Mouse (Mus musculus): ENCODE data around the gene Ralgps1.
"Not testable (repeated sequence)": the region's sequence is repeated elsewhere in the genome, so short reads cannot be mapped to it uniquely, and the experiment has no call there.

Ralgps1 gene

GRCm38 (mm10) chr2:33129696-33130095 is 241.6 kb downstream of the Ralgps1 start:
- no peak for DNase-seq

- no peak for DNase-seq
Observed at GRCm38 (mm10) chr2:33129005-33129404, 242.3 kb downstream of the Ralgps1 start.

- DNase-seq: no peak
Observed at GRCm38 (mm10) chr2:33127271-33127670, 244.0 kb downstream of the Ralgps1 start.

GRCm38 (mm10) chr2:33122856-33123255 is 248.4 kb downstream of the Ralgps1 start:
- DNase-seq: no peak

- no peak for DNase-seq
Observed at GRCm38 (mm10) chr2:33100536-33100935, 270.8 kb downstream of the Ralgps1 start.

- not testable (repeated sequence) for DNase-seq
Observed at GRCm38 (mm10) chr2:33097326-33097725, 274.0 kb downstream of the Ralgps1 start.

- DNase-seq: peak; percentile 54
Observed at GRCm38 (mm10) chr2:33095221-33095671, 276.0 kb downstream of the Ralgps1 start.

- DNase-seq: peak; percentile 53
Observed at GRCm38 (mm10) chr2:33090620-33091520, 280.4 kb downstream of the Ralgps1 start.

GRCm38 (mm10) chr2:33090033-33090400 is 281.3 kb downstream of the Ralgps1 start:
- not testable (repeated sequence) for DNase-seq

GRCm38 (mm10) chr2:33089356-33090032 is 281.8 kb downstream of the Ralgps1 start:
- DNase-seq: no peak

GRCm38 (mm10) chr2:33086671-33087363 is 284.5 kb downstream of the Ralgps1 start:
- DNase-seq: no peak

- DNase-seq: no peak
Observed at GRCm38 (mm10) chr2:33086016-33086596, 285.2 kb downstream of the Ralgps1 start.

GRCm38 (mm10) chr2:33084221-33084620 is 287.1 kb downstream of the Ralgps1 start:
- no peak for DNase-seq

All from right cerebral cortex, adult 18-20 months (tissue).